Mouse (Mus musculus) left cerebral cortex, postnatal 14 days (tissue): Measurements from ENCODE around the gene Arid1b. TPM values are rescaled to one million over a fixed set of nuclear protein-coding genes. Genes with fewer than 3 reads are reported as not detected.

Source experiments
- DNase-seq, 2 experiments: peaks; one replicate each; pipeline ENCODE4 v3.0.0; 2021 to 2022; ENCODE audit warnings: low spot score in 2 of 2, mixed read lengths in 1 of 2
- intact Hi-C: fragments of 180-260 bp; cut with DNase I; formaldehyde crosslinking; loops from one replicate; pipeline ENCODE4 v1.15.1; 2025
- total RNA-seq, 2 experiments: library from RNA; stranded (reverse); gene quantifications; 2 replicates each; pipeline ENCODE4 v1.2.3; 2021

Arid1b gene
- total RNA-seq, 2 experiments from 2014 or later = 77.7 to 79.6 TPM

GRCm38 (mm10) chr17:5190367-5190766 lies 196.2 kb downstream of the Arid1b start:
- no peak for DNase-seq
- intact Hi-C loops = loop anchor here (5.0 kb wide), 1 partner anchor 193 kb away; no protein-coding TSS in a partner anchor

DNA sequence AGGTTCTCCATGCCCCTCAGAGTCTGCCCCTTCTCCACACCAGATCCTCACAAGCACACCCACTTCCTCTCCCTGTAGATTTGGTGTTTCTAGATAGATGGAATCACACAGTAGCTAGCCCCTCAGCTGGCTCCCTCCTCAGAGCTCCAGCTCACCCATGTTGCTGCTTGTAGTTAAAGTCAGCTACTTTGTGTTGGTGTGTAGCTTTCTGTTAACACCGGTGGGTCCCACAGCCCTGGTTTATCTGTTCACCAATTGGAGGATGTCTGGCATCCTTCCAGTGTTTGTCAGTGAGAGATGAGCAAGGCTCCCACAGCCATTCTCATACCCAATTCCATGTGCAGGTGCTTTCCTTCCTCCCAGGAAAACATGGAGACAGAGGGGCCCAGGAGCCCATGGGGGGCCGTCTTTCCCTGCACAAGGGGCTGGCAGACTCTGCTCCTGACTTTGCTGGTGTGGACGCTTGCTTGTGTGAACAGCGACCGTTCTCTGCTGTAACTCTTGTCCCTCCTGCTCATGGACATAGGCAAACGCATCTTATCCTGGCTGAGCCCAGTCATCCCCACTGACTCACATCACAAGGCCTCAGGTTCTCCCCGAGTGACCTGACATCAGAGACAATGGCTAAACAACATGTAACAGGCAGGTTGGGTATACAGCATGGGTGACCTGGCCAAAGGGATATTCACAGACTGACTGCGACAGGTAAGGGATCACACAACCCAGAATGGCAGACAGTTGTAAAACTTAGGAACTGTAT lies 200.2 kb downstream of the Arid1b start:
- no peak for DNase-seq
- intact Hi-C loops = loop anchor here (5.0 kb wide), 1 partner anchor 197 kb away; no protein-coding TSS in a partner anchor

GRCm38 (mm10) chr17:5195397-5195796 lies 201.3 kb downstream of the Arid1b start:
- intact Hi-C loops = no loop called here
- DNase-seq = no peak

GRCm38 (mm10) chr17:5196005-5196404 lies 201.9 kb downstream of the Arid1b start:
- DNase-seq = no peak
- intact Hi-C loops = no loop called here

DNA sequence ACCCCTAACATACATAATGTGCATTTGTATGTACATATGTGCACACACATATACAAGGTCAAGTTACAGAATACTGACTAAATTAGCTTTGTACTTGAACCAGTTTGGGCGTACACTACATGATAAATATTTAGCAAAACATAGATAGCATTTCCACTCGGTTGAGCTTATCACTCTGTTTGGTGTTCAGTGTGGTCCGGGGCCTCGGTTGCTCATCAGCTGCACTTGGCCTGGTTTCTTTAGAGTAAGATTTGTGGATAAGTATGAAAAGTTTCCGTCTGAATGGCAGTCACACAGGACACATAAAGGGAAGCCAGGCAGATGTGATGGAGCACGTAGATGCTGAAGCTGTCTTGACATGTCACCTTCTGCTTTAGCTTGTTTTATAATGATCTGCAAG lies 202.4 kb downstream of the Arid1b start:
- DNase-seq = no peak
- intact Hi-C loops = no loop called here

DNA sequence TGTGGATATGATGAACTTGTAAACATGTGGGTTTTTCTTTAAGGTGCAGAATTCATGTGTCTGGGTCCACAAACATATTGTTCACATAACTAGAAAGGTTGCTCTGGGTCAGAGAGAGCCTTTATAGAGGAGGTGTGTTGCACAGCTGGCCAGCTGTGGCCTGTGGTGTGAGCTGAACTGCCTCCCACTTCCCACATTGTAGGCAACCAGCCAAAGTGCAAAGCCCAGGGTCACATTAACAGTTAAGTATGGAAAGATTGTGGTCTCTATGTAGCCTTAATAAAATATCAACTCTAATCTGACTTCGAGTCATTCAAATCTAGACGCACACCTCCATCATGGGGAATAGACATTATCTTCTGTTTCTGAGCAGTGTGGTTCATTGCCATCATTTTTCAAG lies 203.0 kb downstream of the Arid1b start:
- DNase-seq = no peak
- intact Hi-C loops = no loop called here

GRCm38 (mm10) chr17:5197765-5198164 lies 203.6 kb downstream of the Arid1b start:
- no peak for DNase-seq
- intact Hi-C loops = no loop called here

- DNase-seq = no peak
- intact Hi-C loops = no loop called here
Observed at GRCm38 (mm10) chr17:5198252-5198651, 204.1 kb downstream of the Arid1b start.

- intact Hi-C loops = no loop called here
- DNase-seq = no peak
Observed at GRCm38 (mm10) chr17:5198811-5199210, 204.7 kb downstream of the Arid1b start.

- intact Hi-C loops = loop anchor here (5.0 kb wide), 1 partner anchor 197 kb away; no protein-coding TSS in a partner anchor
- DNase-seq = no peak
Observed at GRCm38 (mm10) chr17:5200638-5201037, 206.5 kb downstream of the Arid1b start.

GRCm38 (mm10) chr17:5201859-5202598 lies 207.9 kb downstream of the Arid1b start:
- DNase-seq = peak; percentile 75 to 76

GRCm38 (mm10) chr17:5202756-5203155 lies 208.6 kb downstream of the Arid1b start:
- DNase-seq = no peak
- intact Hi-C loops = loop anchor here (5.0 kb wide), 1 partner anchor 195 kb away; no protein-coding TSS in a partner anchor

More at GRCm38 (mm10) chr17:5201859-5202598, 207.9 kb downstream of the Arid1b start:
- intact Hi-C loops = loop anchor here (5.0 kb wide), 1 partner anchor 195 kb away; no protein-coding TSS in a partner anchor

DNA sequence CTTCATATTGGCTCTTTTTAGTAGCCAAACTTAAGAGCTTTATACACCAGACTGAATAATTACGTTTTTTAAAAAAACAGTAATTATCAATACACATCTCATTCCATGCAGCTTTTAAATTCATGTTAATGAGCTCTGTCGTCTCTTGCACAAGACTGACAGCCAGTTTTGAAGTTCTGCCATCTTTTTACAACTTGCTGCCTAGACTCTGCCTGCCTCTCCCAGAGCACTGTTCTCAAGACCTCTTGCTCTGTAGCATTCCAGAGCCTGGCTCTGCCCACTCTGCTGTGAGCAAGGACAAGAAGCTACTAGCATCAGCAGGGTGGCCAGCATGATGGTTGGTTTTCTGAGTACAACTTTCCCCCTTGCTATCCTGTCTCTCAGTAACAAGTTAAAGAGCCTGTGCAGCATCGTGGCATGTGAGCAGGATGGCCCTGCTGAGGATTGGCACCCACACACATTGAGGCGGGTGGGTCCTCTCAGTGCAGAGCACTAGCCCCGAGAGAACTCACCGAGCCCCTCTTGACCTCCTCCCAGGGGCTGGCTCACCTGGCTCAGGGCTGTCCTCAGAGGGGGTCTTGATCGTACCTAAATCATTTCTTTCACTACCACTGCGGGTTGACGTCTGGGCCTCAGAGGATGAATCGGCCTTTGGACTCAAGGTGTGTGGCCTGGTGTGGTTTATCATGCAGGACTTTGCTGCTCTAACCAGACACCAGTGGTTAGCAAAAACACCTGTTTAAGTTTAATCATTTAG lies 209.4 kb downstream of the Arid1b start:
- DNase-seq = no peak
- intact Hi-C loops = loop anchor here (5.0 kb wide), 1 partner anchor 194 kb away; no protein-coding TSS in a partner anchor

DNA sequence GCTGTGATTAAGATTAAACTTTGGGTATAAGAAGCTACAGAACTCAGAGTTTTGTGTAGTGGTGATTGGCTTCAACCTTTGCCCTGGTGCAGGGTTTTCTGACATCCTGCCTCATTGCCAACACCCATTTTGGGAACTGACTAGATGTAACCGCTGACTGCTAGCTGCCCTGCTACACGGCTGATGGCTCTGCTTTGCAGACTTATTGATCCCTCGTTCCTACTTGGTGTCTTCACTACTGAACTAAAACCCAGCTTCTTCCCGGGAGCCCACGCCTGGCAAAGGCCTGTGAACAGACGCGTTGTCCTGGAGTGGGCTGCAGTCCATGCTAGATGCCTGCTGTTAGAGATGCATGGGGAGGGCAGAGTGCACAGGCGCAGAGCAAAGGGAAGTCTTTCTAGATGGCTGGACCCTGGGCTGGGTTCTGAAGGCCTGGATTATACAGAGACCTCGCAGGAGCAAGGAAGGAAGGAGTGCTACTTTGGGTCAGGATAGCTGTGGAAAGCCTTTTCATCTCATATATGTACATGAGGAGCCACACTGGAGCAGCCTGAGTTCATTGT lies 210.1 kb downstream of the Arid1b start:
- intact Hi-C loops = loop anchor here (5.0 kb wide), 1 partner anchor 193 kb away; no protein-coding TSS in a partner anchor
- no peak for DNase-seq

- intact Hi-C loops = no loop called here
- peak in 1 of 2 experiments; percentile 44 for DNase-seq
Observed at GRCm38 (mm10) chr17:5205163-5205581, 211.0 kb downstream of the Arid1b start.

- DNase-seq = no peak
- intact Hi-C loops = no loop called here
Observed at GRCm38 (mm10) chr17:5206731-5207130, 212.6 kb downstream of the Arid1b start.

DNA sequence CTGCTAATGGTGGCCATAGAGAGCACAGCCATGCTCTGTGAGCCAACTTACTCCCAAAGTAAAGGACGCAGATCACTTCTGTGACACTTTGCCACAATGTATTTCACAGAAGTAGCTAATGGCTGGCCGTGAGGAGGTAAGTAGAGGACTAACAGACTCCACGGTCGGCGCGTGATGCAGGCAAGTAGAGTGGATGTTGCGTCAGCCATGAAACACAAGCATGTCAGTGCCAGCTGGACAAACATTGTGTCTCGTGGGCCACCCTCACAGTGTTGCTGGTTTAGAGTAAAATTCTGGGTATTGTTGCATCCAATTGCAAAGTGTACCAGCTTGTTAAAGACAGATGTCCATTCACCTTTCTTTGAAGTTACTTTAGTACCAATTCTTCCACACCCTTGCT lies 213.7 kb downstream of the Arid1b start:
- intact Hi-C loops = no loop called here
- DNase-seq = no peak

- intact Hi-C loops = no loop called here
- DNase-seq = no peak
Observed at GRCm38 (mm10) chr17:5208362-5208761, 214.2 kb downstream of the Arid1b start.

- no peak for DNase-seq
- intact Hi-C loops = no loop called here
Observed at GRCm38 (mm10) chr17:5209076-5209475, 214.9 kb downstream of the Arid1b start.
